Mouse (Mus musculus) heart, adult 18-20 months (tissue): ENCODE results near the gene Slc35e2. TPM values are rescaled to one million over a fixed set of nuclear protein-coding genes. Genes with fewer than 3 reads are reported as not detected.
"Not testable (repeated sequence)": the region's sequence is repeated elsewhere in the genome, so short reads cannot be mapped to it uniquely, and the experiment has no call there.

Source experiments
- DNase-seq, 2 experiments: peaks; one replicate each; pipeline ENCODE4 v3.0.0; 2021 to 2022; ENCODE audit warnings: mixed read lengths in 1 of 2
- total RNA-seq, 2 experiments: library from RNA; stranded (reverse); gene quantifications; 2 replicates each; pipeline ENCODE4 v1.2.3; 2021

The Slc35e2 gene
- total RNA-seq, 2 experiments from 2014 or later = 9.0 TPM

GRCm38 (mm10) chr4:155624338-155625291, 23.4 kb downstream of the Slc35e2 start, which contains the start of gene Cdk11b:
TSS of gene Cdk11b (plus strand) at chr4:155624854.
- peak; percentile 95 to 98 for DNase-seq

GRCm38 (mm10) chr4:155630267-155630666, 29.1 kb downstream of the Slc35e2 start:
- DNase-seq = no peak

GRCm38 (mm10) chr4:155635766-155636499, 34.7 kb downstream of the Slc35e2 start:
- DNase-seq = no peak

- no peak for DNase-seq
These were observed 42.3 kb downstream of the Slc35e2 start for GRCm38 (mm10) chr4:155643531-155643930.

- not testable (repeated sequence) for DNase-seq
These were observed 44.1 kb downstream of the Slc35e2 start, which contains the start of gene Gm10563 for GRCm38 (mm10) chr4:155645308-155645707. TSS of gene Gm10563 (minus strand) at chr4:155645408.

- no peak for DNase-seq
These were observed 44.5 kb downstream of the Slc35e2 start for GRCm38 (mm10) chr4:155645721-155646120.

- no peak for DNase-seq
These were observed 48.1 kb downstream of the Slc35e2 start for GRCm38 (mm10) chr4:155649355-155649754.

GRCm38 (mm10) chr4:155651553-155652269, 50.5 kb downstream of the Slc35e2 start:
- DNase-seq = peak; percentile 58 to 74

- DNase-seq = peak in 1 of 2 experiments; percentile 29
These were observed 51.3 kb downstream of the Slc35e2 start for GRCm38 (mm10) chr4:155652283-155653085.

GRCm38 (mm10) chr4:155653086-155653450, 51.9 kb downstream of the Slc35e2 start, which contains the start of gene Mmp23:
TSS of gene Mmp23 (minus strand) at chr4:155653384.
- peak; percentile 63 to 68 for DNase-seq

GRCm38 (mm10) chr4:155653451-155654182, 52.4 kb downstream of the Slc35e2 start:
- DNase-seq = peak; percentile 31 to 52

- no peak for DNase-seq
These were observed 52.9 kb downstream of the Slc35e2 start for GRCm38 (mm10) chr4:155654183-155654455.

- peak; percentile 59 to 67 for DNase-seq
These were observed 53.5 kb downstream of the Slc35e2 start for GRCm38 (mm10) chr4:155654456-155655298.

GRCm38 (mm10) chr4:155656214-155656751, 55.1 kb downstream of the Slc35e2 start:
- no peak for DNase-seq

- DNase-seq = no peak
These were observed 57.7 kb downstream of the Slc35e2 start for GRCm38 (mm10) chr4:155658961-155659360.

GRCm38 (mm10) chr4:155660641-155661040, 59.4 kb downstream of the Slc35e2 start:
- DNase-seq = no peak

- DNase-seq = no peak
These were observed 65.7 kb downstream of the Slc35e2 start for GRCm38 (mm10) chr4:155666903-155667302.

- peak; percentile 97 to 98 for DNase-seq
These were observed 67.7 kb downstream of the Slc35e2 start, which contains the start of gene Mib2 for GRCm38 (mm10) chr4:155668689-155669597. TSS of gene Mib2 (minus strand) at chr4:155669198.
